Mouse (Mus musculus) CH12.LX (cell line): Measurements from ENCODE around the gene Add2.

ENCODE experiments used
- CTCF ChIP-seq, 2 experiments: IDR thresholded peaks in 1 of 2; conservative IDR thresholded peaks in 1 of 2; 2 replicates each; pipeline ENCODE4 v1.5.1; 2011 to 2012; ENCODE audit warnings: low read depth in 2 of 2, low read length in 2 of 2, improper control_type of control experiment in 1 of 2, inconsistent platforms in 1 of 2, mild to moderate bottlenecking in 1 of 2, moderate library complexity in 1 of 2
- E2F4 ChIP-seq: IDR thresholded peaks from 2 replicates; pipeline ENCODE4 v1.6.1; 2011; ENCODE audit warnings: low read depth, low read length, improper control_type of control experiment; ENCODE audit not compliant: insufficient replicate concordance
- EP300 ChIP-seq: IDR thresholded peaks from 2 replicates; pipeline ENCODE4 v1.6.1; 2011; ENCODE audit warnings: low read length, improper control_type of control experiment
- HCFC1 ChIP-seq: IDR thresholded peaks from 2 replicates; pipeline ENCODE4 v1.6.1; 2012; ENCODE audit warnings: low read depth, mild to moderate bottlenecking, inconsistent platforms, low read length, improper control_type of control experiment
- IRF4 ChIP-seq: IDR thresholded peaks from 2 replicates; pipeline ENCODE4 v1.6.1; 2014; ENCODE audit warnings: low read depth, mild to moderate bottlenecking, inconsistent platforms, low read length, improper control_type of control experiment
- MAX ChIP-seq: IDR thresholded peaks from 2 replicates; pipeline ENCODE4 v1.6.1; 2011; ENCODE audit warnings: low read length, improper control_type of control experiment
- PAX5 ChIP-seq: IDR thresholded peaks from 2 replicates; pipeline ENCODE4 v1.6.1; 2012; ENCODE audit warnings: low read length, inconsistent platforms, mixed read lengths
- POLR2A ChIP-seq: IDR thresholded peaks from 2 replicates; pipeline ENCODE4 v1.6.1; 2011; ENCODE audit warnings: low read depth, mild to moderate bottlenecking, improper control_type of control experiment, low read length
- POLR2AphosphoS2 ChIP-seq: IDR thresholded peaks from 2 replicates; pipeline ENCODE4 v1.6.1; 2011; ENCODE audit warnings: low read depth, low read length, improper control_type of control experiment
- SIN3A ChIP-seq: IDR thresholded peaks from 2 replicates; pipeline ENCODE4 v1.6.1; 2012; ENCODE audit warnings: low read length, improper control_type of control experiment, inconsistent platforms

- TF ChIP-seq E2F4 (no peak), EP300 (no peak), CTCF (conservative IDR thresholded peaks at IDR 0.05 in 1 of 2, IDR thresholded peaks at IDR 0.05 in 1 of 2; ENCODE audit: low read depth in 2 of 2, low read length in 2 of 2) (no peak), POLR2A (no peak), PAX5 (no peak), SIN3A (no peak), HCFC1 (no peak), IRF4 (no peak), MAX (no peak), POLR2AphosphoS2 (no peak)
Measured at GRCm38 (mm10) chr6:86079323-86079722, 50.8 kb downstream of the Add2 start.
